Mouse (Mus musculus) stomach, postnatal 0 days (tissue): ENCODE measurements around the gene Ptk7.

Experiments used
- CTCF ChIP-seq: IDR thresholded peaks from 2 replicates; pipeline ENCODE4 v1.5.1; 2016; ENCODE audit warnings: antibody characterized with exemption, low read depth, mild to moderate bottlenecking, moderate library complexity
- EP300 ChIP-seq: optimal IDR thresholded peaks from 2 replicates; pipeline ENCODE3; 2016; ENCODE audit warnings: antibody characterized with exemption

DNA sequence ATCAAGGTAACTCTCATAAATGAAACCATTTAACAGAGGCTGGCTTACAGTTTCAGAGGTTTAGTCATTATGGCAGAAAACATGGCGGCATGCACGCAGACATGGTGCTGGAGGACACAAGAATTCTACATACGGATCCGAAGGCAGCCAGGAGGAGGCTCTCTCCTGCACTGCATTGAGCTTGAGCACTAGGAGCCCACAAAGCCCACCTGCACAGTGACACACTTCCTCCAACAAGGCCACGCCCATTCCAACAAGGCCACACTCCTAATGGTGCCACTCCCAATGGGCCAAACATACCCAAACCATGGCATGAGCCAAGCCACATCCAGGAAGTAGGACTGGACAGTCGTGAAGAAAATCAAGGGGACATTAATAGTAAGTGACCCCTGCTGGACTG is 18.0 kb downstream of the Ptk7 start:
- TF ChIP-seq CTCF (no peak), EP300 (no peak)
